8 mouse cellular contexts compared by ENCODE assay signal in the genomic region with DNA sequence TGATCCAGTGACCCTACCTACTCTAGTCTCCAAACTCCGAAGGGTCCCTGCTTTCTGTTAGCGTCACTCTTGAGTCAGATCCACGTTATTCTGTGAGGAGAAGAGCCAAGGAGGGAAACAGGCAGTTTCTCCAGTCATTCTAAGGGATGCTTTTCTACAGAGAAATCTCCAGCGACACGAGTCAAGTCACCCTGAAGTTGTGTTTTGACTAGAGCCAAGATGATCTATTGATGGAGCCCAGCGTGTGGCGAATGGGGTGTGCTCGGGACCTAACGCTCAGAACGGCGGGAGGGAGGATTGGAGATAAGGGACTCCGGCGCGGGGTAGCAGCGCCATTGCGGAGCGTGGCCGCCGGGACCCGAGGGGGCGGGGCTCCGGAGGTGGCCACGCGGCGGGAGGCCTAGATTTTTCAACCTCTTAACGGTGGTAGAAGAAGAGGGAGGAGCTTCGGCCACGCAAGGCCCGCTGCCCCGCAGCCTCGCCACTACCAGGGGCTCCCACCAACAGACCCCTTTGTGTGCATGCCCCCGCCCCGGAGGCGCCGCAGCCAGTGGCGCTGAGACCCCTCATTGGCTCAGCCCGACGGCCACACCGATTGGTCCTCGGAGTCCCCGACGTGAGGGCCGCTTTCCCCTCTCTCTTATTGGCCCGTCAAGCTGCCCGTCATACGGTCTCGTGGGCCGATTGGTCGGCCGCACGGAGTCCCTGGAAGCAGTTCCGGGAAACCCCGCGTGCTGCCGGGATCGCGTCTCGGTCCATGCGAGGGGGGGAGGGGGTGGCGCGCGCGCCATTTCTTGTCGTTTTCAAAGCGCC. TPM values are rescaled to one million over a fixed set of nuclear protein-coding genes. Genes with fewer than 3 reads are reported as not detected.
DNase-seq lines count a peak whose midpoint lies in the region; ATAC-seq and TF ChIP-seq lines count a peak whose summit lies in the region.

A gene (plus strand): TSS at position 714 of the 813 bp plus-strand sequence.

- peak within 1 kb of the TSS; percentile 99 for H3K27ac ChIP-seq in hindbrain, embryonic 13.5 days

- H3K27me3 ChIP-seq in Patski = no peaks in the 10 kb centered on the region
- H3K27me3 ChIP-seq in hindbrain, embryonic 13.5 days = no peaks in the 10 kb centered on the region

- peak within 1 kb of the TSS; percentile 71 for H3K4me2 ChIP-seq in hindbrain, embryonic 13.5 days

- ATAC-seq in Patski = peak; percentile 97
- ATAC-seq in hindbrain, embryonic 13.5 days (ENCODE audit: low FRiP score) = peak; percentile 100

- CTCF ChIA-PET in Patski (lab: Charles Lee) = no interaction called here

- peak within 1 kb of the TSS; percentile 100 for H3K4me3 ChIP-seq in hindbrain, embryonic 13.5 days

- in situ Hi-C loops in Patski (cut with MboI; ENCODE audit: low pct_unique_long_range_greater_than_20kb) = no loop called here

- 0% methylated on average over 65 of the region's 65 CpGs for WGBS in hindbrain, embryonic 13.5 days

- POLR2A ChIA-PET in Patski (lab: Charles Lee) = interaction anchor here (0.6 kb wide), 1 partner anchor 29 kb away, joined by 4 read pairs; no protein-coding TSS in a partner anchor

- peaks cover 38% of the 10 kb centered on the region for H3K4me1 ChIP-seq in hindbrain, embryonic 13.5 days (replicated peaks)

- no peaks in the 10 kb centered on the region for H3K9me3 ChIP-seq in hindbrain, embryonic 13.5 days

- no peaks in the 10 kb centered on the region for H3K36me3 ChIP-seq in hindbrain, embryonic 13.5 days

- peak within 1 kb of the TSS; percentile 99 for H3K9ac ChIP-seq in hindbrain, embryonic 13.5 days

- no peak for TF ChIP-seq CTCF in Patski (IDR thresholded peaks at IDR 0.05)

- peak; percentile 82 for DNase-seq in Patski (ENCODE audit: low read depth, low spot score)
- DNase-seq in cerebellum, postnatal 14 days = peak; percentile 100
- DNase-seq in frontal cortex, postnatal 14 days (ENCODE audit: low spot score in 2 of 2) = peak; percentile 99
- peak; percentile 99 for DNase-seq in layer of hippocampus, postnatal 25 days (ENCODE audit: extremely low spot score in 1 of 2, low spot score in 1 of 2)
- DNase-seq in lung, postnatal 25 days (ENCODE audit: low spot score) = peak; percentile 99
- peak; percentile 99 for DNase-seq in retina, embryonic 14.5 days (ENCODE audit: low spot score)
- peak; percentile 99 for DNase-seq in thymus, postnatal 4 days

RNA-seq across cellular contexts. Expression of the gene that starts here (rescaled TPM):
- polyA plus RNA-seq in Patski (2021) = 70.2 TPM
- polyA plus RNA-seq in hindbrain, embryonic 13.5 days (2015; fragmentation: Nextera tagmentation; extraction: Ambion mirVana) = 234 and 252 TPM in 2 replicates
- 100 to 1,000 TPM in 1 of 2 experiments, 10 to 100 TPM in 1; 87.1 to 103 TPM for total RNA-seq in layer of hippocampus, postnatal 25 days (2021)

Comparison
In these comparisons a context has a peak if more than half of its experiments do, and no peak if none do; other contexts are left out.
1. Peak in every context shown above with its lines: DNase-seq, ATAC-seq, H3K4me3 ChIP-seq and H3K27ac ChIP-seq.